Mouse (Mus musculus) G1E (cell line): ENCODE measurements around the gene Osmr. TPM values are rescaled to one million over a fixed set of nuclear protein-coding genes. Genes with fewer than 3 reads are reported as not detected.

Source experiments
- ATAC-seq: 2 replicates; pipeline ENCODE4 v1.8.0; 2016; ENCODE audit warnings: mild to moderate bottlenecking; ENCODE audit not compliant: insufficient number of reproducible peaks, poor library complexity, low FRiP score, severe bottlenecking; ENCODE audit errors: extremely low read depth
- DNase-seq: peaks from one replicate; pipeline ENCODE4 v3.0.0; 2012; ENCODE audit warnings: low spot score
- H3K27me3 ChIP-seq: 2 replicates; pipeline ENCODE4 v1.6.1; 2012; ENCODE audit warnings: mild to moderate bottlenecking, low read length, inconsistent platforms; ENCODE audit not compliant: insufficient read depth
- H3K36me3 ChIP-seq: replicated peaks from 2 replicates; pipeline ENCODE3; 2012; ENCODE audit warnings: mild to moderate bottlenecking, inconsistent platforms
- H3K4me1 ChIP-seq: 2 replicates; pipeline ENCODE4 v1.6.1; 2012; ENCODE audit warnings: low read depth, low read length, inconsistent platforms, mixed read lengths; ENCODE audit not compliant: insufficient read depth
- H3K4me3 ChIP-seq: 2 replicates; pipeline ENCODE4 v1.5.1; 2012; ENCODE audit warnings: low read depth, mild to moderate bottlenecking, inconsistent platforms, low read length, moderate library complexity, mixed read lengths
- H3K9me3 ChIP-seq: replicated peaks from 2 replicates; pipeline ENCODE4 v1.6.1; 2012; ENCODE audit warnings: inconsistent platforms
- CTCF ChIP-seq: IDR thresholded peaks from 2 replicates; pipeline ENCODE4 v1.5.1; 2012; ENCODE audit warnings: low read depth, low read length, inconsistent platforms, mixed read lengths
- GATA1 ChIP-seq: IDR thresholded peaks from 2 replicates; pipeline ENCODE4 v1.6.1; 2012; ENCODE audit warnings: borderline replicate concordance, low read length, inconsistent platforms, mixed read lengths
- GATA2 ChIP-seq: IDR thresholded peaks from 2 replicates; pipeline ENCODE4 v1.6.1; 2012; ENCODE audit warnings: low read depth, low read length, inconsistent platforms, borderline replicate concordance
- POLR2AphosphoS5 ChIP-seq: IDR thresholded peaks from 2 replicates; pipeline ENCODE4 v1.6.1; 2012; ENCODE audit warnings: low read depth, low read length, inconsistent platforms; ENCODE audit not compliant: insufficient replicate concordance
- TAL1 ChIP-seq: conservative IDR thresholded peaks from 2 replicates; pipeline ENCODE4 v1.6.1; 2012; ENCODE audit warnings: low read depth, low read length, inconsistent platforms, mixed read lengths
- polyA plus RNA-seq: library from polyadenylated mRNA; stranded (reverse); fragments of >175 nt; gene quantifications from 2 replicates; pipeline ENCODE4 v1.2.3, GENCODE M21; 2012
- total RNA-seq, 2 experiments: library from RNA; stranded (forward) in 1 of 2; stranded (reverse) in 1 of 2; fragments of 200-1000 nt in 1 of 2; fragments of >200 nt in 1 of 2; fragmentation: Nextera tagmentation in 1 of 2; gene quantifications; 2 replicates each; pipeline ENCODE4 v1.2.3; 2014 to 2017

Gene Osmr
- total and polyA plus RNA-seq, 3 experiments, result 0.22 TPM; not detected in 2

- no peaks in the 10 kb centered on the region for H3K9me3 ChIP-seq
- H3K27me3 ChIP-seq, result no peaks in the 10 kb centered on the region
- peaks cover 84% of the 10 kb centered on the region for H3K36me3 ChIP-seq
- DNase-seq (no peak), ATAC-seq (no peak)
- no peak overlapping the region for H3K4me3 ChIP-seq
- no peak for TF ChIP-seq GATA1
- no peak for TF ChIP-seq GATA2
- no peak for TF ChIP-seq POLR2AphosphoS5
- no peak for TF ChIP-seq TAL1
- TF ChIP-seq CTCF, result no peak
- 0 out of 2 replicates have a peak, but pooled peaks cover 3% of the 10 kb centered on the region for H3K4me1 ChIP-seq
These were observed 102.5 kb downstream of the Osmr start for GRCm38 (mm10) chr15:6772265-6772664.

Other genes starting within 250 kb of the Osmr start
- 75.4 and 92.6 TPM in 2 replicates for gene Rictor, start 166.6 kb downstream of the Osmr start, total RNA-seq (2014; fragmentation: Nextera tagmentation)
- gene Rictor, start 166.6 kb downstream of the Osmr start, total RNA-seq (2017), result 53.6 and 61.5 TPM in 2 replicates
- gene Rictor, start 166.6 kb downstream of the Osmr start, polyA plus RNA-seq, result 0.32 and 0.75 TPM in 2 replicates
- not detected in 2 replicates for gene Lifr, start 215.6 kb upstream of the Osmr start, total RNA-seq (2014; fragmentation: Nextera tagmentation)
- 0.06 and 0.11 TPM in 2 replicates for gene Lifr, start 215.6 kb upstream of the Osmr start, total RNA-seq (2017)
- not detected in 2 replicates for gene Lifr, start 215.6 kb upstream of the Osmr start, polyA plus RNA-seq